Mouse (Mus musculus) cortical plate, adult 2 months (tissue): ENCODE measurements around the gene Bbip1. TPM values are rescaled to one million over a fixed set of nuclear protein-coding genes. Genes with fewer than 3 reads are reported as not detected.

Source experiments
- H3K27ac ChIP-seq: fragments of 200-500 bp; 2 replicates; pipeline ENCODE4 v1.5.1; 2012; ENCODE audit warnings: low read length, control low read depth, inconsistent platforms; ENCODE audit not compliant: insufficient read depth
- H3K4me1 ChIP-seq: fragments of 200-500 bp; 2 replicates; pipeline ENCODE4 v1.6.1; 2011; ENCODE audit warnings: low read length; ENCODE audit not compliant: control insufficient read depth, insufficient read depth
- H3K4me3 ChIP-seq: fragments of 200-500 bp; 2 replicates; pipeline ENCODE4 v1.5.1; 2011; ENCODE audit warnings: mild to moderate bottlenecking, low read length, control low read depth; ENCODE audit not compliant: insufficient read depth
- CTCF ChIP-seq: fragments of 200-500 bp; IDR thresholded peaks from 2 replicates; pipeline ENCODE4 v1.5.1; 2011; ENCODE audit warnings: mild to moderate bottlenecking, control low read depth, low read length; ENCODE audit not compliant: insufficient read depth; ENCODE audit errors: extremely low read depth
- POLR2A ChIP-seq: fragments of 200-500 bp; IDR thresholded peaks from 2 replicates; pipeline ENCODE4 v1.6.1; 2011; ENCODE audit warnings: mild to moderate bottlenecking, low read length, control low read depth; ENCODE audit not compliant: insufficient read depth; ENCODE audit errors: extremely low read depth
- polyA plus RNA-seq: library from polyadenylated mRNA; depleted of rRNA; stranded (reverse); fragments of >200 nt; gene quantifications from 2 replicates; pipeline ENCODE4 v1.2.3, GENCODE M21; 2012; rRNA removed

Bbip1 gene
- polyA plus RNA-seq, 1 experiment, result 81.2 TPM

DNA sequence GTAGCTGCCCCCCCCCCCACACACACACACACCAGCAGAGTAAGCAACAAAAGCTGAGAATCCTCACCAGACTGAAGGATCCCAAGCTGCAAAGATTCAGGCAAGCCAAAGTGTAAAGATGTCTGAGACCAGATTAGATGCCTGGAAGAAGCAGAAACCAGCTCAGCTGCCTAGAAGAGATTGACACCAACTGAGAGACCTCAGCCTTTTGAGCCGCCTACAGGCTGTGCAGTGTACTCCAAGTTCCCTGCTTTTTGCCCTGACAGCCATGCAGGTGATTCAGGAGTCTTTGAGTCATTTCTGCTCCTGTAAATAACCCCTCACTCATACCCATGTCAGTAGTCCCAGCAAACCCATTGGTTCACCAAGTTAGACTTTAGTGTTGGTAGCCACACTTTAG lies 64.0 kb downstream of the Bbip1 start:
- no peak overlapping the region for H3K4me3 ChIP-seq
- no peak for TF ChIP-seq CTCF
- TF ChIP-seq POLR2A, result no peak
- no peaks in the 10 kb centered on the region for H3K4me1 ChIP-seq
- H3K27ac ChIP-seq, result no peak overlapping the region

Other genes starting within 250 kb of the Bbip1 start
- gene Pdcd4, start 52.4 kb downstream of the Bbip1 start, polyA plus RNA-seq, result 54.9 and 61.1 TPM in 2 replicates
- 35.0 and 35.5 TPM in 2 replicates for gene Shoc2, start 321 bp downstream of the Bbip1 start, polyA plus RNA-seq
- gene Adra2a, start 99.5 kb upstream of the Bbip1 start, polyA plus RNA-seq, result 10.6 and 10.7 TPM in 2 replicates